Mouse (Mus musculus) duodenum, adult 2 months (tissue): Measurements from ENCODE around the gene Akap4. TPM values are rescaled to one million over a fixed set of nuclear protein-coding genes. Genes with fewer than 3 reads are reported as not detected.

ENCODE experiments used
- polyA plus RNA-seq: library from polyadenylated mRNA; depleted of rRNA; stranded (reverse); fragments of >200 nt; gene quantifications from 2 replicates; pipeline ENCODE4 v1.2.3, GENCODE M21; 2012; ENCODE audit warnings: low replicate concordance; rRNA removed

The Akap4 gene
- not detected in 2 replicates for polyA plus RNA-seq

GRCm38 (mm10) chrX:7067219-7067618 is at the start of gene Akap4:
Gene Akap4 (plus strand): TSS chrX:7067519.

GRCm38 (mm10) chrX:7041519-7041918 is 25.8 kb upstream of the Akap4 start, which contains the start of gene Ccnb3:
Gene Ccnb3 (minus strand): TSS chrX:7041619.

Other genes starting within 250 kb of the Akap4 start
- not detected in 2 replicates for gene Ccnb3, start 25.9 kb upstream of the Akap4 start, polyA plus RNA-seq